Mouse (Mus musculus): ENCODE results near the gene Rps16.

The Rps16 gene

GRCm38 (mm10) chr7:28392429-28393271 is 42.2 kb downstream of the Rps16 start, which contains the start of the genes Med29 and Paf1:
Med29 (minus strand) TSS chr7:28392708.
Paf1 (plus strand) TSS chr7:28392951.
- DNase-seq = peak; percentile 98

- no peak for DNase-seq
These were observed 43.0 kb downstream of the Rps16 start for GRCm38 (mm10) chr7:28393272-28393951.

GRCm38 (mm10) chr7:28395425-28395824 is 45.0 kb downstream of the Rps16 start:
- no peak for DNase-seq

GRCm38 (mm10) chr7:28398000-28398399 is 47.5 kb downstream of the Rps16 start:
- peak; percentile 56 for DNase-seq

- no peak for DNase-seq
These were observed 48.4 kb downstream of the Rps16 start for GRCm38 (mm10) chr7:28398696-28399340.

- no peak for DNase-seq
These were observed 50.6 kb downstream of the Rps16 start for GRCm38 (mm10) chr7:28401030-28401429.

GRCm38 (mm10) chr7:28401942-28402341 is 51.5 kb downstream of the Rps16 start:
- DNase-seq = no peak

All from kidney, postnatal 14 days (tissue).